Mouse (Mus musculus): ENCODE measurements at regions not wholly inside any gene's neighbourhood (a gene's known extent, or its start where the extent isn't known, plus 50 kb on each side); places are given as distances from the start of the nearest gene placed in this dataset.

DNA sequence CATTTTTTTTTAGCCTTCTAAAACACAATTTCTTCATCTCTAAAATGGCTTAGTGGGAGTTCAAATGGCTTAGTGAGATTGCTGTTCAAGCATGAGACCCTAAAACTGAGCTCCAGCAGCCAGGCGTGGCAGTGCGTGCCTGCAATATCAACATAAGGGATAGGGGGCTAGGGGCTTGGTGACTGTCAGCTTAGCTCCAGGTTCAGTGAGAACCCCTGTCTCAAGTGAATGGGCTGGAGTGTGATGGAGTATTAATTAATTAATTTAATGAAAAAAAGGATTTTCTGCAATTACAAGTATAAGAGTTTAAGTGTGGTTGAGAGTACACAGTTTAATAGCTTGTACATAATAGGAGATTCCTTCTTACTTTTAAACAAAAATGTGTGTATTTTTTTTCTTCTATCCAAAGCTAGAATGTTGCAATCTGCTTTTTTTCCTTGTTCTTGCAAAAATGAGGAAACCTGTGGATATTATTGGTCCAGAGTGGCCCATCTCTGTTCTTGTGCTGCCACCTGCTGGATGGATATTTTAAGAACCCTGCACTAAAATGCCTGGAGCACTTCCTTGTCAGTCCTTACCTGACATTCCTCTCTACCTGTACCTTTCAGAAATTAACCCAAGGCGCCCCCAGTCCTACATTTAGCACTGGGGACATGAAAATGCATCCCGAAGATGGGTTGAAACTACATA, 54.0 kb upstream of the Usp47 start:
- Histone ChIP-seq H3K4me1 (replicated peaks; ENCODE audit: control insufficient read depth, insufficient read depth, low read length) (no peaks in the 10 kb centered on the region), H3K4me3 (ENCODE audit: low read depth, low read length) (no peak overlapping the region), H3K9ac (ENCODE audit: low read length) (no peak overlapping the region), H3K9me3 (ENCODE audit: control insufficient read depth, low read length) (no peaks in the 10 kb centered on the region), H3K4me2 (ENCODE audit: low read length) (no peak overlapping the region), H3K36me3 (ENCODE audit: control insufficient read depth, insufficient read depth, low read length) (no peaks in the 10 kb centered on the region), H3K27me3 (replicated peaks; ENCODE audit: control insufficient read depth, insufficient read depth, low read length) (no peaks in the 10 kb centered on the region), H3K27ac (ENCODE audit: low read depth) (no peak overlapping the region)
- ATAC-seq (replicated peaks; ENCODE audit: low FRiP score, low TSS enrichment, low read depth), result no peak; the same call in 1 of the 2 replicates
- 57% methylated on average over 4 of the region's 4 CpGs for WGBS
- peak; percentile 91 for DNase-seq (ENCODE audit: low spot score)

DNA sequence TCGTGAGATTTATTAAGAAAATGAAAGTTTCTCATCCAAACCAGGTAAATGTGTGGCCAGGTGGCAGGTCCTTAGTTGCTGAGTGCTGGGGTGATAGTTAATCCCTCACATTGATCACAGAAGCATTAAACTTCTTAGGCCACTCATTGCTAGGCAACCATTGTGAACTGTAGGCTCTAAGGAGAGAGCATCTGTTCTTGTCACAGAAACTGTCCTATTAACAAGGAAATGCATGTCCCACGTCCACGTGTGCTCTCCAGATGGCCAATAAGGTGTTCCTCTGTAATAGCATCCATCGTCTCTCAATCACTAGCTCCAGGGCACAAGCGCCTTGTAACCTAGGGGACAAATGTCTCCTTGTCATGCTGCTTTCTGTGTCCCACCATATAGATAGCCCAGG, 55.0 kb upstream of the Usp47 start:
- H3K9me3 ChIP-seq (ENCODE audit: control insufficient read depth, low read length), result no peaks in the 10 kb centered on the region
- no peak overlapping the region for H3K27ac ChIP-seq (ENCODE audit: low read depth)
- no peak for ATAC-seq (replicated peaks; ENCODE audit: low FRiP score, low TSS enrichment, low read depth)
- WGBS, result 74% methylated on average over 5 of the region's 5 CpGs
- H3K9ac ChIP-seq (ENCODE audit: low read length), result no peak overlapping the region
- no peaks in the 10 kb centered on the region for H3K36me3 ChIP-seq (ENCODE audit: control insufficient read depth, insufficient read depth, low read length)
- DNase-seq (ENCODE audit: low spot score), result no peak
- no peak overlapping the region for H3K4me2 ChIP-seq (ENCODE audit: low read length)
- no peak overlapping the region for H3K4me3 ChIP-seq (ENCODE audit: low read depth, low read length)
- no peaks in the 10 kb centered on the region for H3K27me3 ChIP-seq (replicated peaks; ENCODE audit: control insufficient read depth, insufficient read depth, low read length)
- no peaks in the 10 kb centered on the region for H3K4me1 ChIP-seq (replicated peaks; ENCODE audit: control insufficient read depth, insufficient read depth, low read length)

DNA sequence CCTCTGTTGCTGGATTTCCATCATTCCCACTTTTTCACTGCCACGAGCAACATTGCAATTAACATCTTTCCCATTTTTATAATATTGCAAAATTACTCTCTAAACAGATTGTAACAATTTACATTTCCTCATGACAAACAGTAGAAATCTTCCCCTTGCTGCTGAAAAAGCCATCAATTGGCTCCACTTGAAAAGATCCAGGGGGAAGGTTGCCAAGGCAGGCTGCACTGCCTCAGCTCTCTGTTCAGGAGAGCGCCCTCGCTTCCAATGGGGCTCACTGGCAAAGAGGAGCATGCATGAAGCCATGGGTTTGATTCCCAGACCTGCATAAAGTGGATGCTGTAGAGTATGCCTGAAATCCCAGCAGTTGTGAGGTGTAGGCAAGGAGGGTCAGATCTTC, 56.6 kb upstream of the Usp47 start:
- no peaks in the 10 kb centered on the region for H3K4me1 ChIP-seq (replicated peaks; ENCODE audit: control insufficient read depth, insufficient read depth, low read length)
- WGBS, result 81% methylated on average over 3 of the region's 3 CpGs
- H3K27ac ChIP-seq (ENCODE audit: low read depth), result no peak overlapping the region
- H3K4me2 ChIP-seq (ENCODE audit: low read length), result no peak overlapping the region
- no peak for DNase-seq (ENCODE audit: low spot score)
- H3K9me3 ChIP-seq (ENCODE audit: control insufficient read depth, low read length), result no peaks in the 10 kb centered on the region
- ATAC-seq (replicated peaks; ENCODE audit: low FRiP score, low TSS enrichment, low read depth), result no peak
- no peak overlapping the region for H3K4me3 ChIP-seq (ENCODE audit: low read depth, low read length)
- H3K27me3 ChIP-seq (replicated peaks; ENCODE audit: control insufficient read depth, insufficient read depth, low read length), result no peaks in the 10 kb centered on the region
- no peak overlapping the region for H3K9ac ChIP-seq (ENCODE audit: low read length)
- no peaks in the 10 kb centered on the region for H3K36me3 ChIP-seq (ENCODE audit: control insufficient read depth, insufficient read depth, low read length)

DNA sequence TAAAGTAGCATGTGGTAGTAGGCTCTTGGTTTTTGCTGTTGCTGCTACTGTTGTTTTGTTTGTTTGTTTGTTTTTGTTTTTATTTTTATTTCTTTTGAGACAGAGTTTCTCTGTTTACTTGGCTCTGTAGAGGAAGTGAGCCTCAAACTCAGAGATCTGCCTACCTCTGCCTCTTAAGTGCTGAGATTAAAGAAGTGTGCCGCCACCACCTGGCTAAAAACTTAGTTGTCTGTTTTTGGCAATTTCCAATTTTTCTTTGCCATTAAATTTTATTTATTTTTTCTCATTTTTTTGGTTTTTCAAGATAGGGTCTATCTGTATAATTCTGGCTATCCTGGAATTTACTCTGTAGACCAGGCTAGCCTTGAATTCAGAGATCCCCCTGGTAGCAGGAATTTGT, 59.3 kb upstream of the Usp47 start:
- DNase-seq (ENCODE audit: low spot score), result no peak

DNA sequence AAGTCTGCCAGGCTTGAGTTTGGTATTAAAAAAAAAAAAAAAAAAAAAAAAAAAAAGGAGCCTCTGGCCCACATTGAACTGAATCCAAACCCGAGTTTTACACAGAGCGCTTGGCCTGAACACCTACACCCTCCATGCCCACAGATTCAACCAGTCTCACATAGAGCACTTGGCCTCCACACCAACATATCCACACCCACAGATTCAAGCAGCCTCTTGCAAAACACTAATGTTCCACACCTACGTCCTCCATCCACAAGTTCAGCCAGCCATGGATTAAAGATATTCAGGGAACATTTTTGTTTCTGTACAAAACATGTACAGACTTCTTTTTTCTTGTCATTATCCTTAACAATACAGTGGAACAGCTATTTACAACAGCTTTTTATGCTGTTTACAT, 63.3 kb upstream of the Usp47 start:
- 94% methylated on average over 3 of the region's 3 CpGs for WGBS

More for the DNA sequence above, 59.3 kb upstream of the Usp47 start:
- WGBS, result 95% methylated on average over 1 of the region's 1 CpGs
- no peaks in the 10 kb centered on the region for H3K36me3 ChIP-seq (ENCODE audit: control insufficient read depth, insufficient read depth, low read length)
- H3K27me3 ChIP-seq (replicated peaks; ENCODE audit: control insufficient read depth, insufficient read depth, low read length), result no peaks in the 10 kb centered on the region
- ATAC-seq (replicated peaks; ENCODE audit: low FRiP score, low TSS enrichment, low read depth), result no peak
- H3K4me1 ChIP-seq (replicated peaks; ENCODE audit: control insufficient read depth, insufficient read depth, low read length), result no peaks in the 10 kb centered on the region
- no peak overlapping the region for H3K9ac ChIP-seq (ENCODE audit: low read length)
- H3K4me3 ChIP-seq (ENCODE audit: low read depth, low read length), result no peak overlapping the region
- H3K4me2 ChIP-seq (ENCODE audit: low read length), result no peak overlapping the region
- no peak overlapping the region for H3K27ac ChIP-seq (ENCODE audit: low read depth)
- H3K9me3 ChIP-seq (ENCODE audit: control insufficient read depth, low read length), result no peaks in the 10 kb centered on the region

DNA sequence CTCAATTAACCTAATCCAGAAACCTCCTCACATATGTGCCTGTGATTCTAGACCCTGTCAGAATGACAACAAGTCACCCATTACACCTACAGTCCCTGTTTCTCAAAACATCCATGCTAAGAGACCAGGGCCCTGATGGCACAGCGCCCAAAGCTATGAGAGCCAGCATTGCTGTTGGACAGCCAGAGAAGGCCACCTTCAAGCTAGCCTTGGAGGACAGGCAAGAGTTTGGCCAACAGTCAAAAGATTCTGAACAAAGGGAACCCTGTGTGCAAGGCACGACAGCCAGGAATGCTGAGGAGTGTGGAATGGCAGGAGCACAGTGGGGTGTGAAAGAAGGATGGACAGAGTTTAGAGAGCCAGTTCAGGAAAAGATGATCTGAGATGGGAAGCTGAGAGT, 66.6 kb upstream of the Usp47 start:
- ATAC-seq (replicated peaks; ENCODE audit: low FRiP score, low TSS enrichment, low read depth), result no peak
- Histone ChIP-seq H3K27ac (ENCODE audit: low read depth) (no peak overlapping the region), H3K9ac (ENCODE audit: low read length) (no peak overlapping the region), H3K4me3 (ENCODE audit: low read depth, low read length) (no peak overlapping the region), H3K9me3 (ENCODE audit: control insufficient read depth, low read length) (no peaks in the 10 kb centered on the region), H3K4me2 (ENCODE audit: low read length) (no peak overlapping the region), H3K4me1 (replicated peaks; ENCODE audit: control insufficient read depth, insufficient read depth, low read length) (no peaks in the 10 kb centered on the region), H3K27me3 (replicated peaks; ENCODE audit: control insufficient read depth, insufficient read depth, low read length) (no peaks in the 10 kb centered on the region), H3K36me3 (ENCODE audit: control insufficient read depth, insufficient read depth, low read length) (no peaks in the 10 kb centered on the region)
- 78% methylated on average over 2 of the region's 2 CpGs for WGBS
- no peak for DNase-seq (ENCODE audit: low spot score)

More for the DNA sequence above, 63.3 kb upstream of the Usp47 start:
- ATAC-seq (replicated peaks; ENCODE audit: low FRiP score, low TSS enrichment, low read depth) (no peak), DNase-seq (ENCODE audit: low spot score) (no peak)
- Histone ChIP-seq H3K36me3 (ENCODE audit: control insufficient read depth, insufficient read depth, low read length) (no peaks in the 10 kb centered on the region), H3K4me1 (replicated peaks; ENCODE audit: control insufficient read depth, insufficient read depth, low read length) (no peaks in the 10 kb centered on the region), H3K9ac (ENCODE audit: low read length) (no peak overlapping the region), H3K4me2 (ENCODE audit: low read length) (no peak overlapping the region), H3K27me3 (replicated peaks; ENCODE audit: control insufficient read depth, insufficient read depth, low read length) (no peaks in the 10 kb centered on the region), H3K27ac (ENCODE audit: low read depth) (no peak overlapping the region), H3K4me3 (ENCODE audit: low read depth, low read length) (no peak overlapping the region), H3K9me3 (ENCODE audit: control insufficient read depth, low read length) (no peaks in the 10 kb centered on the region)

DNA sequence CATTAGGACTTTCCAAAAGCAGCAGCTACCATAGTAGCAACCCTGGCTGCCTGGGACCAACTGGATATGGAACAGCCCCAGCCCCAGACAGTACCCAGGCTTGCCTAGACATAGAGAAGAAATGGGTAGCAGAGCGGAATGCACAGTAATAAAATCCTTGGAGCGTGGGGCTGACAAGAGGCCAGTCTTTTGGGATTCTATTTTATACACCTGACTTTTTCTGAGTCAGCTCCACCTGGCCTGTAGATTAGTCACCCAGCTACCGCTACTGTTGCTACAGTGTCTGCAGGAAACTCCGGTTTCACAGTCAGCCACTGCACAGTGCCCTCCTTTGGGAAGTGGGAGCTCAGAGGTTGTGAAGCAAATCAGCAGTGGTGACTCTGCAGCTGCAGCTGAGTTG, 83.7 kb upstream of the Usp47 start:
- Histone ChIP-seq H3K9me3 (ENCODE audit: control insufficient read depth, low read length) (no peaks in the 10 kb centered on the region), H3K9ac (ENCODE audit: low read length) (no peak overlapping the region), H3K4me3 (ENCODE audit: low read depth, low read length) (no peak overlapping the region), H3K27me3 (replicated peaks; ENCODE audit: control insufficient read depth, insufficient read depth, low read length) (no peaks in the 10 kb centered on the region), H3K4me1 (replicated peaks; ENCODE audit: control insufficient read depth, insufficient read depth, low read length) (no peaks in the 10 kb centered on the region), H3K4me2 (ENCODE audit: low read length) (no peak overlapping the region), H3K36me3 (ENCODE audit: control insufficient read depth, insufficient read depth, low read length) (no peaks in the 10 kb centered on the region), H3K27ac (ENCODE audit: low read depth) (no peak overlapping the region)
- WGBS, result 78% methylated on average over 4 of the region's 4 CpGs
- no peak for ATAC-seq (replicated peaks; ENCODE audit: low FRiP score, low TSS enrichment, low read depth)
- no peak for DNase-seq (ENCODE audit: low spot score)

DNA sequence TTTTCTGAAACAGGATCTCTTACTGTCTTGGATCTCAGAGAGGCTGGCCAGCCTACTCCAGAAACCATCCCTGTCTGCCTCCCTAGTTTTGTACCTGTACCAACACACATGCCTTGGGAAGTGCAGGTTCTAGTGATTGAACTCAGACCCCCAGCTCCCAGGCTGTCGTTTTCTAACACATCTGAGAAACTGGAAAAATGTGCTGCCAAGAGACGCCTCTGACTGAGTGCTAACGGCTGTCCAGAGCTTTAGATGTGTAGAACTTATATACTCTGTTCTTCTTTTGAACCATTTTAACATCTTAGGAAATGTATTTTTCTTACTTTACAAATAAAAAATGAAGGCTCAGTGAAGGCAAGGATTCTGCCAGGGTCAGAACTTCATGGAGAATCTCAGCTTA, 85.8 kb upstream of the Usp47 start:
- 64% methylated on average over 3 of the region's 3 CpGs for WGBS
- Histone ChIP-seq H3K9ac (ENCODE audit: low read length) (no peak overlapping the region), H3K4me2 (ENCODE audit: low read length) (no peak overlapping the region), H3K9me3 (ENCODE audit: control insufficient read depth, low read length) (no peaks in the 10 kb centered on the region), H3K4me1 (replicated peaks; ENCODE audit: control insufficient read depth, insufficient read depth, low read length) (no peaks in the 10 kb centered on the region), H3K27me3 (replicated peaks; ENCODE audit: control insufficient read depth, insufficient read depth, low read length) (no peaks in the 10 kb centered on the region), H3K27ac (ENCODE audit: low read depth) (no peak overlapping the region), H3K4me3 (ENCODE audit: low read depth, low read length) (no peak overlapping the region), H3K36me3 (ENCODE audit: control insufficient read depth, insufficient read depth, low read length) (no peaks in the 10 kb centered on the region)
- no peak for DNase-seq (ENCODE audit: low spot score)
- ATAC-seq (replicated peaks; ENCODE audit: low FRiP score, low TSS enrichment, low read depth), result no peak

DNA sequence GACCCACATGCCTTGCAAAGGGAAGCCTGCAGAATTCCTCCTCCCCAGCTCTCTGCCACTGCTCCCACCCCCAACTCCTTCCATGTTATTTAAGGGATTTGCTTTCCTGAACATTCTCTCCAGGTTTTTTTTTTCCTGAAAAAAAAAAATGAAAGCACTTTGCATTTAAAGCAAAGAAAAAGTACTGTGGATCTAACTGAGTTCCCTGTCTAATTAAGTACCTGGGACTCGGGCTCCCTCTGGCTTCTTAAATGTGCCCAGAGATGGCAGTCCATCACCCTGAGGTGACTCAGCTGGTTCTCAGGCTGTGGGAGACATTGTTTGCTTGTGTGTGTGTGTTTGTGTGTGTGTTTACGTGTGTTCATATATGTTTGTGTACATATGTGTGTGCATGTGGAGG, 86.2 kb upstream of the Usp47 start:
- Histone ChIP-seq H3K4me2 (ENCODE audit: low read length) (no peak overlapping the region), H3K27ac (ENCODE audit: low read depth) (no peak overlapping the region), H3K9ac (ENCODE audit: low read length) (no peak overlapping the region), H3K4me1 (replicated peaks; ENCODE audit: control insufficient read depth, insufficient read depth, low read length) (no peaks in the 10 kb centered on the region), H3K9me3 (ENCODE audit: control insufficient read depth, low read length) (no peaks in the 10 kb centered on the region), H3K27me3 (replicated peaks; ENCODE audit: control insufficient read depth, insufficient read depth, low read length) (no peaks in the 10 kb centered on the region), H3K36me3 (ENCODE audit: control insufficient read depth, insufficient read depth, low read length) (no peaks in the 10 kb centered on the region), H3K4me3 (ENCODE audit: low read depth, low read length) (no peak overlapping the region)
- no peak for ATAC-seq (replicated peaks; ENCODE audit: low FRiP score, low TSS enrichment, low read depth)
- 78% methylated on average over 2 of the region's 2 CpGs for WGBS
- no peak for DNase-seq (ENCODE audit: low spot score)

Data from intestine, embryonic 14.5 days (tissue).